8 mouse cellular contexts compared by ENCODE assay signal in genomic region chr11:97807626-97808025, GRCm38 (mm10). TPM values are rescaled to one million over a fixed set of nuclear protein-coding genes. Genes with fewer than 3 reads are reported as not detected.
DNase-seq lines count a peak whose midpoint lies in the region; ATAC-seq lines count a peak whose summit lies in the region.

No protein-coding gene starts in this region.

- H3K4me1 ChIP-seq in lung, embryonic 16.5 days (replicated peaks; ENCODE audit: control insufficient read depth, insufficient read depth, low read length): peaks cover 98% of the 10 kb centered on the region
- H3K4me1 ChIP-seq in hindbrain, embryonic 13.5 days (replicated peaks): peaks cover 92% of the 10 kb centered on the region
- peaks cover 79% of the 10 kb centered on the region for H3K4me1 ChIP-seq in neural tube, embryonic 12.5 days

- no peaks in the 10 kb centered on the region for H3K9me3 ChIP-seq in lung, embryonic 16.5 days (ENCODE audit: control insufficient read depth, low read length)
- no peaks in the 10 kb centered on the region for H3K9me3 ChIP-seq in hindbrain, embryonic 13.5 days
- H3K9me3 ChIP-seq in neural tube, embryonic 12.5 days: no peaks in the 10 kb centered on the region

- H3K4me2 ChIP-seq in lung, embryonic 16.5 days (ENCODE audit: low read depth, low read length): peak overlapping the region; percentile 22
- H3K4me2 ChIP-seq in hindbrain, embryonic 13.5 days: no peak overlapping the region
- H3K4me2 ChIP-seq in neural tube, embryonic 12.5 days (replicated peaks): peak overlapping the region; percentile 25; the same call in 1 of the 2 replicates

- H3K27me3 ChIP-seq in lung, embryonic 16.5 days (ENCODE audit: control insufficient read depth, insufficient read depth, low read depth, low read length): no peaks in the 10 kb centered on the region
- no peaks in the 10 kb centered on the region for H3K27me3 ChIP-seq in hindbrain, embryonic 13.5 days
- no peaks in the 10 kb centered on the region for H3K27me3 ChIP-seq in neural tube, embryonic 12.5 days (replicated peaks)

- peak; percentile 7 for DNase-seq in adrenal gland, postnatal 10 days
- DNase-seq in adrenal gland, postnatal 14 days: no peak
- DNase-seq in lung, postnatal 10 days: no peak
- no peak for DNase-seq in B cell, adult 2 months
- no peak for DNase-seq in embryo, embryonic 10.5 days (ENCODE audit: low spot score)

- H3K36me3 ChIP-seq in lung, embryonic 16.5 days (ENCODE audit: control insufficient read depth, insufficient read depth, low read length): peaks cover 5% of the 10 kb centered on the region; the same call in 1 of the 2 replicates
- H3K36me3 ChIP-seq in hindbrain, embryonic 13.5 days: peaks cover 30% of the 10 kb centered on the region
- H3K36me3 ChIP-seq in neural tube, embryonic 12.5 days: peaks cover 22% of the 10 kb centered on the region

- H3K27ac ChIP-seq in lung, embryonic 16.5 days (ENCODE audit: low read length): peak overlapping the region; percentile 93
- peak overlapping the region; percentile 41; the same call in 1 of the 2 replicates for H3K27ac ChIP-seq in hindbrain, embryonic 13.5 days
- H3K27ac ChIP-seq in neural tube, embryonic 12.5 days: no peak overlapping the region

- ATAC-seq in lung, embryonic 16.5 days (ENCODE audit: low read depth): no peak
- ATAC-seq in hindbrain, embryonic 13.5 days (ENCODE audit: low FRiP score): no peak
- no peak for ATAC-seq in neural tube, embryonic 12.5 days (ENCODE audit: low FRiP score, low read depth)

- H3K9ac ChIP-seq in lung, embryonic 16.5 days (ENCODE audit: low read length): peak overlapping the region; percentile 40
- H3K9ac ChIP-seq in hindbrain, embryonic 13.5 days: no peak overlapping the region
- no peak overlapping the region for H3K9ac ChIP-seq in neural tube, embryonic 12.5 days

- 15% methylated on average over 6 of the region's 6 CpGs for WGBS in lung, embryonic 16.5 days
- 57% methylated on average over 6 of the region's 6 CpGs for WGBS in hindbrain, embryonic 13.5 days
- WGBS in neural tube, embryonic 12.5 days: 52% methylated on average over 6 of the region's 6 CpGs

- H3K4me3 ChIP-seq in lung, embryonic 16.5 days (ENCODE audit: low read length): no peak overlapping the region
- H3K4me3 ChIP-seq in hindbrain, embryonic 13.5 days: no peak overlapping the region
- no peak overlapping the region for H3K4me3 ChIP-seq in neural tube, embryonic 12.5 days

RNA-seq across cellular contexts. Expression of gene Lasp1, which starts 8.8 kb away (rescaled TPM):
- total RNA-seq in adrenal gland, postnatal 10 days (2021): 100 to 1,000 TPM; 107 to 122 TPM
- 98.2 and 107 TPM in 2 replicates for total RNA-seq in adrenal gland, postnatal 14 days (2021)
- 163 and 167 TPM in 2 replicates for polyA plus RNA-seq in lung, embryonic 16.5 days (2015; fragmentation: Nextera tagmentation; extraction: Ambion mirVana)
- 131 and 137 TPM in 2 replicates for polyA plus RNA-seq in hindbrain, embryonic 13.5 days (2015; fragmentation: Nextera tagmentation; extraction: Ambion mirVana)
- 103 and 105 TPM in 2 replicates for polyA plus RNA-seq in neural tube, embryonic 12.5 days (2016; fragmentation: Nextera tagmentation; extraction: Ambion mirVana)

RNA-seq across cellular contexts. Expression of gene Rpl23, which starts 25.4 kb away (rescaled TPM):
- total RNA-seq in adrenal gland, postnatal 10 days (2021): 100 to 1,000 TPM; 958 to 975 TPM
- 809 and 980 TPM in 2 replicates for total RNA-seq in adrenal gland, postnatal 14 days (2021)
- 495 and 578 TPM in 2 replicates for polyA plus RNA-seq in lung, embryonic 16.5 days (2015; fragmentation: Nextera tagmentation; extraction: Ambion mirVana)
- polyA plus RNA-seq in hindbrain, embryonic 13.5 days (2015; fragmentation: Nextera tagmentation; extraction: Ambion mirVana): 369 and 380 TPM in 2 replicates
- 369 and 383 TPM in 2 replicates for polyA plus RNA-seq in neural tube, embryonic 12.5 days (2016; fragmentation: Nextera tagmentation; extraction: Ambion mirVana)

RNA-seq across cellular contexts. Expression of gene 1700001P01Rik, which starts 31.9 kb away (rescaled TPM):
- under 1 TPM in 1 of 2 experiments, not detected in 1; 0.51 TPM for total RNA-seq in adrenal gland, postnatal 10 days (2021)
- not detected in 2 replicates for total RNA-seq in adrenal gland, postnatal 14 days (2021)
- 0.35 TPM in 1 of 2 replicates, not detected in the other for polyA plus RNA-seq in lung, embryonic 16.5 days (2015; fragmentation: Nextera tagmentation; extraction: Ambion mirVana)
- polyA plus RNA-seq in hindbrain, embryonic 13.5 days (2015; fragmentation: Nextera tagmentation; extraction: Ambion mirVana): 0.68 and 0.79 TPM in 2 replicates
- 0.56 and 0.70 TPM in 2 replicates for polyA plus RNA-seq in neural tube, embryonic 12.5 days (2016; fragmentation: Nextera tagmentation; extraction: Ambion mirVana)

RNA-seq across cellular contexts. Expression of gene B230217C12Rik, which starts 33.0 kb away (rescaled TPM):
- 1 to 10 TPM; 2.0 to 3.1 TPM for total RNA-seq in adrenal gland, postnatal 10 days (2021)
- 2.4 and 3.5 TPM in 2 replicates for total RNA-seq in adrenal gland, postnatal 14 days (2021)
- polyA plus RNA-seq in lung, embryonic 16.5 days (2015; fragmentation: Nextera tagmentation; extraction: Ambion mirVana): 3.1 and 3.4 TPM in 2 replicates
- 28.9 and 29.2 TPM in 2 replicates for polyA plus RNA-seq in hindbrain, embryonic 13.5 days (2015; fragmentation: Nextera tagmentation; extraction: Ambion mirVana)
- 12.9 and 15.8 TPM in 2 replicates for polyA plus RNA-seq in neural tube, embryonic 12.5 days (2016; fragmentation: Nextera tagmentation; extraction: Ambion mirVana)

RNA-seq across cellular contexts. Expression of gene Cwc25, which starts 41.3 kb away (rescaled TPM):
- total RNA-seq in adrenal gland, postnatal 10 days (2021): 10 to 100 TPM; 19.9 to 20.0 TPM
- 17.6 and 18.7 TPM in 2 replicates for total RNA-seq in adrenal gland, postnatal 14 days (2021)
- polyA plus RNA-seq in lung, embryonic 16.5 days (2015; fragmentation: Nextera tagmentation; extraction: Ambion mirVana): 16.1 and 18.5 TPM in 2 replicates
- 17.6 and 18.3 TPM in 2 replicates for polyA plus RNA-seq in hindbrain, embryonic 13.5 days (2015; fragmentation: Nextera tagmentation; extraction: Ambion mirVana)
- polyA plus RNA-seq in neural tube, embryonic 12.5 days (2016; fragmentation: Nextera tagmentation; extraction: Ambion mirVana): 21.1 and 23.4 TPM in 2 replicates
